Mouse (Mus musculus) thymus, postnatal 4 days (tissue): ENCODE data around the gene Mcm3.
"Not testable (repeated sequence)": the region's sequence is repeated elsewhere in the genome, so short reads cannot be mapped to it uniquely, and the experiment has no call there.

Experiments
- DNase-seq: peaks from one replicate; pipeline ENCODE4 v3.0.0; 2021

Mcm3 gene

GRCm38 (mm10) chr1:20801682-20802390 lies 18.3 kb downstream of the Mcm3 start:
- DNase-seq: no peak

DNA sequence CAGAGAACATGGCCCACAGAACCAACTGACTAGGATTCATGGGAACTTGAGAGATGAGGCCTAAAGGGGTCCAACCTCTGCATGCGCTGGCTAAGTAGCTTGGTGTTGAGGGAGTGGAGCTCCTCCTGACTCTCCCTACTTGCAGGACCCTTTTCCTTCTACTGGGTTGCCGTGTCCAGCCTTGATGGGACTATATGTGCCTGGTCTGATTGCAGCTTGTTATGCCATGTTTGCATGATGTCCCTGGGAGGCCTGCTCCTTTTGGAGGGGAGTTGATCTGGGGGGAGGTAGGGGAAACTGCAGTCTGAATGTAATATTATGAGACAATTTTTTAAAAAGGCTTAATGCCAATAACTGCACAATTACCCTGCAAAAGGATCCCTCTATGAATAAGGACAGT lies 18.8 kb downstream of the Mcm3 start:
- DNase-seq: no peak

DNA sequence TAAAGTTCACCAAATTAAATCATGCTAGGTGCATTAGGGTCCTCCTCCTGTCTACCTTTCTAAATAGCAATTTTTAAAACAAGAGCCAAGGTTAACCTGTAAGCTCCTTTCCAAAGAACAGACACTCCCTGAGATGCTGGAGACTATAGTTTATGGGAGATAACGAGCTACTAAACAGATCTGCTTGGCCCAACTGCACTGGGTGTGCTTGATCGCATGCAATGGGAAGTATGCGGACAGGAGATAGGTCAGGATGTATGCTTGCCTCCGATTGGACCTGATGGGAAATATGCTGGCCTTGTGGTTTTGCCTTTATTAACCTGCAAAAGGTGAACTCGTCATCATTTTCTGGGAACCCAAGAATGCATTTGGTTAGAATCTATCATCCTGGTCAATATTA lies 24.9 kb downstream of the Mcm3 start:
- no peak for DNase-seq

DNA sequence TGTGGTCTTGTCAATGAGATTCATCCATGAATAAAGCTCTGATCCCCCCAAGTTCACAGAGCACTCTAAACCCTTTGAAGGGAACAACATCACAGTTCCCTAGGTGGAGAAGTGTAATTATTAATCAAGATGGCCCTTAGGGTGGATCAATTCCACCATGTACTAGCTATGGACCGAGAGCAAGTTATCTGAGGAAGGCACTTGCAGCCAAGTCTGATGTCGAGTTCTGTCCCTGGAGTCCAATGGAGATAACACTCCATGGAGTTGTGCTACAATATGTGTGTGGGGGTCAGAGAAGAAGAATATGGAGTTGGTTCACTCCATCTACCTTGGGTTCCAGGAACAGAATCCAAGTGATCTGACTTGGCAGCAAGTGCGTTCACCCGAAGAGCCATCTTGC lies 25.4 kb downstream of the Mcm3 start:
- DNase-seq: no peak

DNA sequence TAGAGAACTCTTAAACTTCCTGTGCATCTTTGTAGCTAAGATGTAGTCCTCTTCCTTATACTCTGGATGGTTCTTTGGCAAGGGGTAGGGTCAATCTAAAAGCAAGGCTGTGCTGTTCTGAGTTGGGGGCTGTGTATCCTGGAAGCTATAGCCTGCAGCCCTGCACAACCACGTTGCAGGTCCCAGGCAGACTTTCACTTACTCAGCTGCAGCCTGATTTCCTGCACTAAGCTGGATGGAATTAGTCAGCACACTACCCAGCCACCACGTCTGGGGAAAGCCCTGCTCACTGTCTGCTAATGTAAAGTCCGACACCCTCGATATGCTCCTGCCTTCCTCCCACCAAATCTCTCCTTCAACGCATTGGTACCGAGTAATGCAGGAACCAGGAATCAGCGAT lies 28.7 kb downstream of the Mcm3 start:
- DNase-seq: no peak

DNA sequence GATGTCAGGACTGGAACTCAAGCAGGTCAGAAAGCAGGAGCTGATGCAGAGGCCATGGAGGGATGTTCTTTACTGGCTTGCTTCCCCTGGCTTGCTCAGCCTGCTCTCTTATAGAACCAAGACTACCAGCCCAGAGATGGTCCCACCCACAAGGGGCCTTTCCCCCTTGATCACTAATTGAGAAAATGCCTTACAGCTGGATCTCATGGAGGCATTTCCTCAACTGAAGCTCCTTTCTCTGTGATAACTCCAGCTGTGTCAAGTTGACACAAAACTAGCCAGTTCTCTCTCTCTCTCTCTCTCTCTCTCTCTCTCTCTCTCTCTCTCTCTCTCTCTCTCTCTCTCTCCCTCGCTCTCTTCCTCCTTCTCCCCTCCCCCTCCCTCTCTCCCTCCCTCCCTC lies 29.6 kb downstream of the Mcm3 start, which contains the start of gene Il17f:
Gene Il17f, minus strand, starts transcription at position 101 of the 400 bp plus-strand sequence.
- not testable (repeated sequence) for DNase-seq

DNA sequence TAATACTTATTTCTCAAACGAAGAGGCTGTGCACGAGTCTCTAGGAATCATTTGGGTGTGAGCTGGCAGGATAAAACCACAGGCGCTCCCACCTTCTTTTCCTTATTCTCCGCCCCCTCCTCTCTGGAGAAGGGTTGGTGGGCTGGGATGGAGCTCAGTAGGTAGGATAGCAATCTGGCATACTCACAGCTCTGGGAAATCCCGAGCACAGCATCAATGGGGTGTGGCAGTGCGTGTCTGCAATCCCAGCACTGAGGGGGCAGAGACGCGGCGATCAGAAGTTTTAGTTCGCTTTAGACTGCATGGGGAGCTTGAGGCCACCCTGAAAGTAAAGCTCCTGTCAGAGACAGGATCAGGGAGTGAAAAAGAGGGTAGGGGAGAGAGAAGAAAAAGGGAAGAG lies 31.7 kb downstream of the Mcm3 start:
- no peak for DNase-seq

DNA sequence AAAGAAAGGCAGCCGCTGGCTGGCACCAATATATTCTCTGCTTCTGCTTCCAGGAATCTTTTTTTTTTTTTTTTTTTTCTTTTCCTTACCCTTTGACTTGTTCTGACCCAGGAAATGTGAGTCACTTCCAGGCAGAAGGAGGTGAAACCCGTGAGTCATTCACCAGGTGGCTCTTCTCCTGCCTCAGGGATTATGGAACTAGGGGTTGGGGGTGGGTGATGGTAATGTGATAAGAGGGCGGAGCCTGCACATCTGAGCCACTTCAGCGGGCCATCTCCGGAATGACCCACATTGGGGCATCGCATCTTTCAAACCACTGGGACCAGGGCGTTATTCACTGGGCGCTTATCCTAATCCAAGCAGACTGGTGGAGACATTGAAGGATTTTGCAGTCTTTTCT lies 33.1 kb downstream of the Mcm3 start:
- DNase-seq: no peak

DNA sequence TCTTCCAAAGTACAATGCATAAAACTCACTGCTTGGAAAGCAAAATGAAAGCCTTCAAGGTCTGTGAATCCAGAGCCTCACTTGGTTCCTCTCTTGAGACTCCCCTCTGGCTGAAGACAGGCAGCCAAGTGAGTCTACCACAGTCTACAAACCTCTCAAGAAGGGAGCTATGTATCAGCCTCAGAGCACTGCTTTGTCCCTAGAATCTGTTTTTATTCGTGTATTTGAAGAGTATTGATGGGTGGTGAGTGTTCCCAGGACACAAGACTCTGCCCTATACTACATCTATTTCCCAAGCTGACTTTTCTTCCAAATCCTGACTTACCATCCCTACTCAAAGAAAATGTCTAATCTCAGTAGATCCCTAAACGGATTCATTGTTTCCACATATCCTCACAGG lies 41.7 kb downstream of the Mcm3 start:
- no peak for DNase-seq

GRCm38 (mm10) chr1:20774026-20774730 lies 45.9 kb downstream of the Mcm3 start:
- not testable (repeated sequence) for DNase-seq

DNA sequence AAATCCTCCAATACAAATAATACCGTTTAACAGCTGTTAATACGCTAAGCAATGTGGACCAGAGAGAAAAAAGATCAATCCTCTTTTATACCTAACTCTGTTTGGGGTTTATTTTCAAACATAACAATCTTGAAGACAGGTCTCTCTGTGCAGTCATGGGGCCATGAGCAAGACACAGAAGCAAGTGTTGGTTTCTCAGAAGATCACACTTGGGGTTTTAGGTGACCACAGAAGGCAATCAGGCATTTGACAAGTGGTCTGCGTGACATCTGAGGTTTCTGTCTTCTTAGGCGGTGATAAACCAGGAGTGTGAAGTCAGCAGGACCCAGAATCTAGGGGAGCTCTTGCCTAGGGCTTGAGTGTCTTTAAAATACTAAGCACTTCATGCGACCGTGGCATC lies 53.6 kb downstream of the Mcm3 start:
- no peak for DNase-seq

- DNase-seq: no peak
Measured at GRCm38 (mm10) chr1:20761411-20761810, 58.7 kb downstream of the Mcm3 start.

DNA sequence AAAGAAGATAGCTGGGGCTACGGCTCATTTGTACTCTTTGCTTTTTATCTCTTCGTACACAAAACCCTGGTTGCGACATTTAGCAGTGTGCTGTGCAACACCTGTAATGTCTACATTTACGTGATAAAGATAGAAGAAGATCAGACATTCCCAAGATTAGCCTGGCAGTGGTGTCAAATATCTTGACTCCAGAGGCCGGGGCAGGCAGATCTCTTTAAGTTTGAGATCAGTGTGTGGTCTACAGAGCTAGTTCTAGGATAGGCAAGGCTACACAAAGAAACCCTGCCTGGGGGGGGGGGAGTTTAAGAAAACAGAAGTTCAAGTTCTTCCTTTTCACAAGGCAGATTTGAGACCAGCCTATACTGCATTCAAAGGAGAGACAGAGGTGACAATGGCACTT lies 59.8 kb downstream of the Mcm3 start:
- DNase-seq: no peak

GRCm38 (mm10) chr1:20759799-20760198 lies 60.3 kb downstream of the Mcm3 start:
- no peak for DNase-seq

GRCm38 (mm10) chr1:20757586-20757985 lies 62.5 kb downstream of the Mcm3 start:
- no peak for DNase-seq

- DNase-seq: no peak
Measured at GRCm38 (mm10) chr1:20754439-20754838, 65.7 kb downstream of the Mcm3 start.
